In the genomic region with DNA sequence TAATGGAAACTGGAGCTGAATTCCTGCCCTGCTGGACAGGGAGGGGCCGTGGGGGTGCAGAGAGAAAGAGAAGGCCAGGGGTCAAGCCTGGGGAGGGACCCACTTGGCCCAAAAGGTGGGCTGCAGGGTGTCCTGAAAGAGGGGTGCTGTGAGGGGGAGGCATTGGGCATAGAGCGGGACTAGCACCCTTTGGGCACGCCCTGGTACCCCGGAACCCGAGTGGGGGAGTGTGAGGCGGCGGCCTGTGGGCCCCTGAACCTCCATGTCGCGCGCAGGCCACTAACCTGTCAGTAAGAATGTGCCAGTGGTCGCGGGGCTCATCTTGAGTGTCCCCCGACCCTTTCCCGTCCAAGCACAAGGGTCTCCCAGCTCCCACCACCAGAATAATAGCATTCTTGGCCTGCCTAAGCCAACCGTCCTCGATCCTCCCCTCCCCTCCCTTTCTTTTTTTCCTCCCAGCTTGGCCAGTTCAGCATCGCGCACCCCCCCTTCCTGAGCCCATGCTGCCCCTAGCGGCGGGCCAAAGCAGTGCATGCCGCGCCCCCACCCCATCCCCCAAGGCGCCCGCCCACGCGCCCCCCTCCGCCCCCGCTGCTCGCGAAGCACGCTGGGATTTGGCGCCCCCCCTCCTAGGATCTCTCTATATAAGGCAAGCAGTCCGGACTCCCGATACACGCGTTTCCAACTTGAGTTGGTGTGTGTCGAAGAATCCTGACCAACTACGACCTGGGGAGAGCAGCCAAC, we compare ENCODE assay signal across 8 mouse cellular contexts. TPM values are rescaled to one million over a fixed set of nuclear protein-coding genes. Genes with fewer than 3 reads are reported as not detected.
DNase-seq lines count a peak whose midpoint lies in the region; ATAC-seq and TF ChIP-seq lines count a peak whose summit lies in the region.

TSS of gene Sgce (minus strand) at position 512 of the 744 bp plus-strand sequence.
TSS of gene Peg10 (plus strand) at position 611 of the 744 bp plus-strand sequence.

- TF ChIP-seq EP300 in liver, postnatal 0 days (IDR thresholded peaks at IDR 0.05; ENCODE audit: low read depth) = no peak

- peak; percentile 59 for ATAC-seq in forebrain, embryonic 16.5 days
- peak; percentile 51 for ATAC-seq in liver, postnatal 0 days
- ATAC-seq in neural tube, embryonic 13.5 days (ENCODE audit: low read depth) = peak; percentile 72

- peaks cover 3% of the 10 kb centered on the region for H3K4me1 ChIP-seq in forebrain, embryonic 16.5 days (replicated peaks; ENCODE audit: control insufficient read depth, insufficient read depth, low read length)
- no peaks in the 10 kb centered on the region for H3K4me1 ChIP-seq in liver, postnatal 0 days (ENCODE audit: insufficient read depth)
- H3K4me1 ChIP-seq in neural tube, embryonic 13.5 days (replicated peaks) = peaks cover 12% of the 10 kb centered on the region

- TF ChIP-seq CTCF in liver, postnatal 0 days (IDR thresholded peaks at IDR 0.05; ENCODE audit: low read depth) = peak; percentile 64

- H3K4me3 ChIP-seq in forebrain, embryonic 16.5 days (replicated peaks; ENCODE audit: low read length) = peak within 1 kb of the TSS; percentile 60
- peak within 1 kb of the TSS; percentile 36 for H3K4me3 ChIP-seq in liver, postnatal 0 days (ENCODE audit: low read depth, low read length)
- H3K4me3 ChIP-seq in neural tube, embryonic 13.5 days = peak within 1 kb of the TSS; percentile 46

- peaks cover 10% of the 10 kb centered on the region; the same call in 1 of the 2 replicates for H3K9me3 ChIP-seq in forebrain, embryonic 16.5 days (ENCODE audit: control insufficient read depth, low read length)
- H3K9me3 ChIP-seq in liver, postnatal 0 days (ENCODE audit: low read length) = no peaks in the 10 kb centered on the region
- peaks cover 11% of the 10 kb centered on the region for H3K9me3 ChIP-seq in neural tube, embryonic 13.5 days

- WGBS in forebrain, embryonic 16.5 days = 47% methylated on average over 37 of the region's 38 CpGs
- 63% methylated on average over 35 of the region's 38 CpGs for WGBS in liver, postnatal 0 days (ENCODE audit: insufficient replicate concordance)
- 52% methylated on average over 36 of the region's 38 CpGs for WGBS in neural tube, embryonic 13.5 days

- DNase-seq in 3T3-L1 (ENCODE audit: low read depth, low spot score) = peak; percentile 76
- DNase-seq in cerebellum, adult 11 months = peak; percentile 62
- DNase-seq in heart, postnatal 14 days = peak; percentile 84 to 86
- peak; percentile 37 to 74 for DNase-seq in layer of hippocampus, adult 18-20 months (ENCODE audit: low spot score in 2 of 2)
- peak; percentile 76 for DNase-seq in liver, postnatal 0 days
- peak; percentile 93 for DNase-seq in testis, postnatal 10 days (ENCODE audit: low spot score)

- H3K36me3 ChIP-seq in forebrain, embryonic 16.5 days (ENCODE audit: control insufficient read depth, insufficient read depth) = no peaks in the 10 kb centered on the region
- H3K36me3 ChIP-seq in liver, postnatal 0 days (replicated peaks; ENCODE audit: insufficient read depth, low read length) = no peaks in the 10 kb centered on the region
- H3K36me3 ChIP-seq in neural tube, embryonic 13.5 days = no peaks in the 10 kb centered on the region

- H3K9ac ChIP-seq in forebrain, embryonic 16.5 days (replicated peaks; ENCODE audit: low read depth, low read length) = peak within 1 kb of the TSS; percentile 87
- peak within 1 kb of the TSS; percentile 60; the same call in 1 of the 2 replicates for H3K9ac ChIP-seq in liver, postnatal 0 days (replicated peaks)
- peak within 1 kb of the TSS; percentile 74 for H3K9ac ChIP-seq in neural tube, embryonic 13.5 days

- H3K27ac ChIP-seq in forebrain, embryonic 16.5 days (ENCODE audit: low read length) = peak within 1 kb of the TSS; percentile 74
- peak within 1 kb of the TSS; percentile 39 for H3K27ac ChIP-seq in liver, postnatal 0 days (ENCODE audit: low read depth)
- peak within 1 kb of the TSS; percentile 83 for H3K27ac ChIP-seq in neural tube, embryonic 13.5 days (replicated peaks)

- H3K27me3 ChIP-seq in forebrain, embryonic 16.5 days (replicated peaks; ENCODE audit: control insufficient read depth, insufficient read depth, low read length) = no peaks in the 10 kb centered on the region
- 0 out of 2 replicates have a peak, but pooled peaks cover 4% of the 10 kb centered on the region for H3K27me3 ChIP-seq in liver, postnatal 0 days (ENCODE audit: insufficient read depth, low read length)
- no peaks in the 10 kb centered on the region for H3K27me3 ChIP-seq in neural tube, embryonic 13.5 days

- intact Hi-C loops in heart, postnatal 14 days (cut with DNase I) = loop anchor here (5.0 to 10.0 kb wide), 4 partner anchors 145 to 645 kb away; partner anchors contain the start of gene Casd1

- H3K4me2 ChIP-seq in forebrain, embryonic 16.5 days (ENCODE audit: low read length) = peak within 1 kb of the TSS; percentile 58
- H3K4me2 ChIP-seq in liver, postnatal 0 days (ENCODE audit: low read depth, low read length) = peak within 1 kb of the TSS; percentile 74
- peak within 1 kb of the TSS; percentile 67 for H3K4me2 ChIP-seq in neural tube, embryonic 13.5 days

RNA-seq across cellular contexts. Expression of gene Sgce, which starts in this region (rescaled TPM):
- polyA plus RNA-seq in forebrain, embryonic 16.5 days (2015; fragmentation: Nextera tagmentation; extraction: Ambion mirVana) = 53.7 and 57.1 TPM in 2 replicates
- 10 to 100 TPM; 27.8 to 29.0 TPM for total RNA-seq in heart, postnatal 14 days (2021)
- 10 to 100 TPM; 35.2 to 35.8 TPM for total RNA-seq in layer of hippocampus, adult 18-20 months (2021)
- polyA plus RNA-seq in liver, postnatal 0 days (2015; fragmentation: Nextera tagmentation; extraction: Ambion mirVana) = 27.4 and 30.1 TPM in 2 replicates
- polyA plus RNA-seq in neural tube, embryonic 13.5 days (2015; fragmentation: Nextera tagmentation; extraction: Ambion mirVana) = 64.7 and 68.5 TPM in 2 replicates

RNA-seq across cellular contexts. Expression of gene Peg10, which starts in this region (rescaled TPM):
- 2.9 and 5.0 TPM in 2 replicates for polyA plus RNA-seq in forebrain, embryonic 16.5 days (2015; fragmentation: Nextera tagmentation; extraction: Ambion mirVana)
- total RNA-seq in heart, postnatal 14 days (2021) = 1 to 10 TPM; 1.4 to 1.5 TPM
- 10 to 100 TPM; 10.3 to 12.2 TPM for total RNA-seq in layer of hippocampus, adult 18-20 months (2021)
- polyA plus RNA-seq in liver, postnatal 0 days (2015; fragmentation: Nextera tagmentation; extraction: Ambion mirVana) = 1.1 and 1.2 TPM in 2 replicates
- polyA plus RNA-seq in neural tube, embryonic 13.5 days (2015; fragmentation: Nextera tagmentation; extraction: Ambion mirVana) = 4.5 and 5.7 TPM in 2 replicates

Comparison
In these comparisons a context has a peak if more than half of its experiments do, and no peak if none do; other contexts are left out.
1. Peak in every context shown above with its lines: DNase-seq, ATAC-seq, H3K4me3 ChIP-seq and H3K27ac ChIP-seq.
2. RNA of gene Peg10 (total RNA-seq): 10.3 to 12.2 TPM in layer of hippocampus, adult 18-20 months; 1.4 to 1.5 TPM in heart, postnatal 14 days; every median in the first group is over 4 times any median in the second.